Mouse (Mus musculus) forebrain, embryonic 13.5 days (tissue): ENCODE measurements around the gene Sorl1. TPM values are rescaled to one million over a fixed set of nuclear protein-coding genes. Genes with fewer than 3 reads are reported as not detected.
A peak's percentile ranks its signal among the peaks of the same experiment; 100 is the strongest.

ENCODE experiments used
- ATAC-seq: fragments of 200-750 bp; cut with Nextera tagmentation; 2 replicates; pipeline ENCODE4 v1.8.0; 2017
- H3K27ac ChIP-seq: fragments of 300-500 bp; sonication (generic); 2 replicates; pipeline ENCODE4 v1.5.1; 2015; ENCODE audit warnings: inconsistent platforms, mild to moderate bottlenecking, moderate library complexity
- H3K27me3 ChIP-seq: fragments of 300-500 bp; sonication (generic); 2 replicates; pipeline ENCODE4 v1.6.1; 2015; ENCODE audit warnings: mild to moderate bottlenecking, inconsistent platforms
- H3K36me3 ChIP-seq: fragments of 300-500 bp; sonication (generic); 2 replicates; pipeline ENCODE4 v1.6.1; 2015; ENCODE audit warnings: mild to moderate bottlenecking, inconsistent platforms; ENCODE audit not compliant: poor library complexity, severe bottlenecking
- H3K4me1 ChIP-seq: fragments of 300-500 bp; sonication (generic); 2 replicates; pipeline ENCODE4 v1.6.1; 2015; ENCODE audit warnings: inconsistent platforms
- H3K4me2 ChIP-seq: fragments of 300-500 bp; sonication (generic); 2 replicates; pipeline ENCODE4 v1.6.1; 2015; ENCODE audit warnings: inconsistent platforms, mild to moderate bottlenecking, moderate library complexity
- H3K4me3 ChIP-seq: fragments of 300-500 bp; sonication (generic); 2 replicates; pipeline ENCODE4 v1.5.1; 2015; ENCODE audit warnings: mild to moderate bottlenecking, inconsistent platforms
- H3K9ac ChIP-seq: fragments of 300-500 bp; sonication (generic); 2 replicates; pipeline ENCODE4 v1.6.1; 2015; ENCODE audit warnings: mild to moderate bottlenecking, inconsistent platforms
- H3K9me3 ChIP-seq: fragments of 300-500 bp; sonication (generic); replicated peaks from 2 replicates; pipeline ENCODE4 v1.6.1; 2016; ENCODE audit warnings: inconsistent platforms
- WGBS: fragments of 180-500 bp; shearing (Covaris S2); methylation state at CpG from one replicate; pipeline ENCODE4 v1.1.7; 2015; 5-methylcytosine and 5-hydroxymethylcytosine counted together
- polyA plus RNA-seq: library from polyadenylated mRNA; unstranded; fragments of >200 nt; fragmentation: Nextera tagmentation; extraction: Ambion mirVana; gene quantifications from 2 replicates; pipeline ENCODE4 v1.2.1, GENCODE M21; 2015

Gene Sorl1
- polyA plus RNA-seq, 1 experiment from 2014 or later, result 11.5 TPM

DNA sequence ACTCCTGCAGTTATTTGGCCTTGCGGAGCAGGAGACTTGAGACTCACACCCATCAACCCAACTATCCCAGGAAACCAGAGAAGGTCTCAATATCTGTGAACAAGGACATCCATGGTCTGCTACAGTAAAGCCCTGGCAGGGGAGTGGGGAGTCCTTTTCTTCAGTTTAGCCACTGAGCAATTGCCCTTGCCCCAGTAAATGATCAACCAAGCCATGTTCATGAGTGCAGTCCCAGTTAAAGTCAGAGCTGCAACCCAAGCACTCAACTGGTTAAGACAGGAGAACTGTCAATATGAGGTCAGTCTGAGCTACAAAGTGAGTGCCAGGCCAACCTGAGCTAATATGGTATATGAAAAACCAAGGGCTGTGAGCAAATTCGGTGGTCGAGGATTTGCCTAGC is 140.8 kb downstream of the Sorl1 start:
- no peak overlapping the region for H3K9ac ChIP-seq
- no peak overlapping the region for H3K4me2 ChIP-seq
- H3K4me1 ChIP-seq, result no peaks in the 10 kb centered on the region
- no peak for ATAC-seq
- H3K9me3 ChIP-seq, result no peaks in the 10 kb centered on the region
- WGBS, result 94% methylated on average over 3 of the region's 3 CpGs
- H3K27me3 ChIP-seq, result no peaks in the 10 kb centered on the region
- no peak overlapping the region for H3K27ac ChIP-seq
- H3K36me3 ChIP-seq, result peaks cover 77% of the 10 kb centered on the region
- no peak overlapping the region for H3K4me3 ChIP-seq

DNA sequence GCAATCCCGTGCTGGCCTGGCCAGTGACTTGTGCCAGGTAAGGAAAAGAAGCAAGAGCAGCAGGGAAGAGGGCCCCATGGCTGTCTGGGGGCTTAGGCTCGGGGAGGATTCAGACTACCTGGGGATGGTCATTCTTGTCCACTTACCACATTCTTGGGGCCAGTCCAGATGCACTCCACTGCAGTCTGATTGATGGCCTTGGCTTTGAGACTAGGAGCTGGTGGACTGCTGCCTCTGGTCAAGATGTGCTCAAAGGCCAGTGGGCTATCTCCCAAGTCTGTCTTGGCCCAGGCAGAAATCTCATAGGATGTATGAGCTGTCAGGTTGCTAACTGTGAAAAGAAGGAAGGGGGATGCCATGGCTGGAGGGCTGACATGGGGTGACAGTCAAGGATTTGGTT is 141.3 kb downstream of the Sorl1 start:
- WGBS, result 72% methylated on average over 2 of the region's 2 CpGs
- Histone ChIP-seq H3K27me3 (no peaks in the 10 kb centered on the region), H3K9ac (no peak overlapping the region), H3K9me3 (no peaks in the 10 kb centered on the region), H3K4me3 (no peak overlapping the region), H3K4me2 (no peak overlapping the region), H3K36me3 (peaks cover 77% of the 10 kb centered on the region), H3K4me1 (no peaks in the 10 kb centered on the region), H3K27ac (no peak overlapping the region)
- ATAC-seq, result no peak

DNA sequence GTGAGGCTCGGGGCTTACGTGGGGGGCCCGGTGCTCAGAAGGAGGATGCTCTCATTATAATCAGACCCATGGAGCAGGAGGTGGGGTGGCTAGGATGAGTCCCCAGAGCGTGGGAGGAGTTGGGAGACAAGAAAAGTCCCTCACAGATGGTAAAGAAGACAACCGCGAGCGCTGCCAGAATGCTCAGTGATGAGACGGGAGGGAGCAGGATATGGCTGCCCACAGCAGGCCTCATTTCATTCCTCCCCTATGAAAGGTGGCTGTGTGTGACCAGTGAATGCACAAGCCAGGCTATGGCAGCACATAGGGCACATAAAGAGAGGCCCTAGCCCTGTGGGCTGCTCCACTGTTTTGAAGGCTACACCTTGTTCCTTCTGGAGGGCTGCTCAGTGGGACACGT is 142.1 kb downstream of the Sorl1 start:
- H3K4me1 ChIP-seq, result no peaks in the 10 kb centered on the region
- H3K4me2 ChIP-seq, result no peak overlapping the region
- H3K27ac ChIP-seq, result no peak overlapping the region
- ATAC-seq, result no peak
- H3K4me3 ChIP-seq, result no peak overlapping the region
- WGBS, result 84% methylated on average over 9 of the region's 9 CpGs
- no peak overlapping the region for H3K9ac ChIP-seq
- no peaks in the 10 kb centered on the region for H3K9me3 ChIP-seq
- H3K27me3 ChIP-seq, result no peaks in the 10 kb centered on the region
- H3K36me3 ChIP-seq, result peaks cover 78% of the 10 kb centered on the region

DNA sequence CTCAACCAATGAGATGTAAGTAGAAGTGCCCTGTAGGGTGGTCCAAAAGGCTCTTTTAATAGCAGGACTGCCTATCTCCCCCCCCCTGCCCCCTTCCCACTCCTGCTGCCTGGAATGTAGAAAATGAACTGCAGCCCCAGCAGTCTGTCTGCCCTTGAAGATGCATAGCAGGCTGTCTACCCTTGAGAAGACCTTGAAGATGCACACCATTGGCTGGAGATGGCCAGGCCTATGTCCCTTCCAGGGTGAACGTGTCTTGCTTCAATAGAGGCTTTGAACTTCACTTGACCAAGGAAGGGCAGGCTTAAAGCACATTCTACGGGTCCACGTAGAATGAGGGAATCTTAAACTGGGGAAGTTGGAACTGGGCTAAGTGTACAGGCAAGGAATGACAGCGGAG is 142.8 kb downstream of the Sorl1 start:
- no peaks in the 10 kb centered on the region for H3K9me3 ChIP-seq
- H3K9ac ChIP-seq, result no peak overlapping the region
- peaks cover 79% of the 10 kb centered on the region for H3K36me3 ChIP-seq
- H3K4me2 ChIP-seq, result no peak overlapping the region
- 88% methylated on average over 4 of the region's 4 CpGs for WGBS
- H3K4me3 ChIP-seq, result no peak overlapping the region
- ATAC-seq, result no peak
- H3K27ac ChIP-seq, result no peak overlapping the region
- H3K4me1 ChIP-seq, result no peaks in the 10 kb centered on the region
- H3K27me3 ChIP-seq, result no peaks in the 10 kb centered on the region

DNA sequence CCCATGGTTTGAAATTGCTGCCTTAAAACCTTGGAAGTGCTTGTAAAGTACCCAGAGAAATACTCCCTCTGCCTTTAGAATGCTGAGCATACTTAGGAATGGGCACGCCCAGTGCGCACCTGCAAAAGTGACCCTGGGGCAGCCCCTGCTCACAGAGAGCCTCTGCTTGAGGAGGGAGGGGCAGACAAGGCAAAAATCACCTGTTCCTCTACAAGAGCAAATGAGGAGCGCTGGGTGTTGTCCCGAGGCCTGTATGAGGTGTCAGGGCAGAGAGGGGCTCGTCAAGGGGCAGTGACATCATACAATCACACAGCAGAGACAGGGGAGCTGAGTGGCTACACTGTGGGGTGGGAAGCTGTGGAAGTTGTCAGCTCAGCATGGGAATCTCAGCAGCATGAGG is 143.3 kb downstream of the Sorl1 start:
- H3K36me3 ChIP-seq, result peaks cover 81% of the 10 kb centered on the region

DNA sequence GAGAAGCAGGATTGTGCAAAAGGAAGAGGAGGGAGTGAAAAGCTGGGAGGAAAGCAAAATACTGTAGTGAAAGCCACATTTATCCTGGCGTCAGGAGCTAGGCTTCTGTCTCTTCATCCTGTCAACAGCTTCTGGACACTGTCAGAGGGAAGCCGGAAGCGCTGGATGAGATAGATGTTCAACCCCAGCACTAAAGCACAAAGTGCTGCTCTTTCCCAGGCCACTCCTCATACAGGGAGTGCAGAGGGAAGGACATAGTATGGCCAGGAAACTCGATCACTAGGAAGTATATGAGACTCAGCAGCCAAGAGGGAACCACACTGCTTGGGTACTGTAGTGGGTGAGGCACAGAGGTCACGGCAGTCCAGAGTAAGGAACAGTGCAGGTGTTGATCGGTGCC is 145.7 kb downstream of the Sorl1 start:
- Histone ChIP-seq H3K4me1 (peaks cover 6% of the 10 kb centered on the region; the same call in 1 of the 2 replicates), H3K4me3 (no peak overlapping the region), H3K9me3 (no peaks in the 10 kb centered on the region), H3K4me2 (no peak overlapping the region), H3K27ac (no peak overlapping the region), H3K9ac (no peak overlapping the region), H3K27me3 (no peaks in the 10 kb centered on the region), H3K36me3 (peaks cover 71% of the 10 kb centered on the region)
- ATAC-seq, result no peak
- 89% methylated on average over 6 of the region's 6 CpGs for WGBS

More for the DNA sequence above, 143.3 kb downstream of the Sorl1 start:
- no peak overlapping the region for H3K27ac ChIP-seq
- H3K9me3 ChIP-seq, result no peaks in the 10 kb centered on the region
- no peak overlapping the region for H3K4me2 ChIP-seq
- H3K27me3 ChIP-seq, result no peaks in the 10 kb centered on the region
- no peak overlapping the region for H3K9ac ChIP-seq
- H3K4me1 ChIP-seq, result no peaks in the 10 kb centered on the region
- H3K4me3 ChIP-seq, result no peak overlapping the region
- ATAC-seq, result no peak
- 87% methylated on average over 5 of the region's 5 CpGs for WGBS

DNA sequence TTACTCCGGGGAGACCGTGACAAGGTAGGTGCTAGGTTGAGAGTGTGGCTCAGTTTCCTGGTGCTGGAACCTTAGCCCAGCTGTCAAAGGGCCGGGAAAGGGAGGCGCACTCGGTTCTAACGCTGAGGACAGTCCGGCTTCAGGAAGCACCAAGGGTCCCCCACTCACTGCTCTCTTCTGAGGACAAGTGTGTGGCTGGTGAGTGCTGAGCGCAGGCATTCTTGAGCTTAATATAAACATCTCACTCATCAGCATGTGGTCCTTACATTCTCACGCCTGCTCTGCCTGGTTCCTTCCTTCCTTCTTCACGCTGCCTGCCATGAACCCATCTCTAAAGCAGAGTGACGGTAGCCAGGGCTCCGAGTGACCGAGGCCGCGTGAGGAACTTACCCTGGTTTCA is 148.1 kb downstream of the Sorl1 start:
- H3K27ac ChIP-seq, result no peak overlapping the region
- H3K9me3 ChIP-seq, result no peaks in the 10 kb centered on the region
- H3K4me2 ChIP-seq, result no peak overlapping the region
- peaks cover 6% of the 10 kb centered on the region; the same call in 1 of the 2 replicates for H3K4me1 ChIP-seq
- WGBS, result 93% methylated on average over 15 of the region's 15 CpGs
- H3K4me3 ChIP-seq, result no peak overlapping the region
- peaks cover 54% of the 10 kb centered on the region for H3K36me3 ChIP-seq
- no peaks in the 10 kb centered on the region for H3K27me3 ChIP-seq
- H3K9ac ChIP-seq, result no peak overlapping the region
- no peak for ATAC-seq

DNA sequence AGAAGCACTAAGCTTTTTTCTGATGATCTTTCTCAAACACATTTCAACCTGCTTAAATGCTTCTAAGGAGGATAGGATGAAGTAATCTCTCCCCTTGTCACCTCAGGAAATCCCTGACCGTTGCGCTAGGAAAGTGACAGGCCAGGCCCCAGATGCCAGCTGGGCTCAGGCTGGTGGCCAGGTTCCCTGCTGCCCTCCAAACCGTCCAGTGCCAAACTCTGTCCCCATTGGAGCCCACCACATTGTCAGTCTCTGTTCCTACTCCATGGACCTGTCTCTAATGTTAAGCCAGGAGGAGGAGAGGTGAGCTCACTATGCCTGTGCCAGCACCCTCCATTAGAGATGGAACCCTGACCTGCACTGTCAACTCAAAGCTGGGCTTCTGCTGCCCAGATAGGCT is 149.4 kb downstream of the Sorl1 start:
- no peak overlapping the region for H3K27ac ChIP-seq
- H3K4me2 ChIP-seq, result no peak overlapping the region
- H3K9ac ChIP-seq, result no peak overlapping the region
- no peaks in the 10 kb centered on the region for H3K27me3 ChIP-seq
- no peaks in the 10 kb centered on the region for H3K9me3 ChIP-seq
- 75% methylated on average over 3 of the region's 3 CpGs for WGBS
- peak; percentile 36 for ATAC-seq
- no peak overlapping the region for H3K4me3 ChIP-seq
- peaks cover 50% of the 10 kb centered on the region for H3K36me3 ChIP-seq
- H3K4me1 ChIP-seq, result peaks cover 16% of the 10 kb centered on the region

DNA sequence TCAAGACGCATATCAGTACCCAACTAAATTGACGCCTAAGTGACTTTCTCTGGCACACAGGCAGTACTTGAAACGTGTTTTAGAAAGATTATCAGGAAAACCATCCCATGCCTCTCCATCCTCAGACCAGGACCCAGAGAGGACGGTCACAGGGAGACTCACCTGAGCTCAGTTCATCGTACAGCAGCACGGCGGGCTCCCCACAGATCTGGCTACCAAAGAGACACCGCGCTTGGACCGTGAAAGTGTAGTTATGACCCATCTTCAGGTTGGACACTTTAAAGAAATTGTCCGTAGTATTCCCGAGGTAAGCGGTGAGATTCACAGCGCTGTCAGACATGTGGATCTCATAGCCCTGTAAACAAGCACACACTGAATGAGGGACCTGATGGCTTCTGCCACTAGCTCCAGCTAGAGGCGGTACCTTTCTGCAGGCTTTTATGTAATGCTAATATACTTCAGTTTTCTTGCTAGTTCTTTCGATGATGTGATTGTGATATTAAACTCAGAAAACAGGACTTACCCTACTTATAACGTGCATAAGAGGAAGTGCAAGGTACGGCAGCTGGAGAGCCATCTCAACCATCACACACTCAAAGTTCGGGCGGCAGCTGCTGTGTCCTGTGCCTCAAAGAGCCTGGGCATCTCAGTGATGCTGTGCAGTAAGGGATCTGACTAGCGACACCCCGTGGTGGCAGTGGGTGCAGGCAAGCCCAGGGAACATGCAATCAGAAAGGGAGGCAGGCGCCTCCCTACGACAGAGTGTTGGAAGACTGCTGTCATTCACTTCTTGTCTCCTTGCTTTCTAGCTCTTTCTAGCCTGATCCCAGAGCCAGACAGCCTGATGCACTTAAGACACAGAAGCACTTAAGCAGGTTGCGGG is 150.1 kb downstream of the Sorl1 start:
- Histone ChIP-seq H3K4me3 (no peak overlapping the region), H3K9me3 (no peaks in the 10 kb centered on the region), H3K27me3 (0 out of 2 replicates have a peak, but pooled peaks cover under 1% of the 10 kb centered on the region), H3K4me1 (peaks cover 19% of the 10 kb centered on the region), H3K4me2 (no peak overlapping the region), H3K36me3 (peaks cover 53% of the 10 kb centered on the region), H3K9ac (no peak overlapping the region), H3K27ac (no peak overlapping the region)
- peak; percentile 94 for ATAC-seq
- WGBS, result 69% methylated on average over 25 of the region's 25 CpGs

DNA sequence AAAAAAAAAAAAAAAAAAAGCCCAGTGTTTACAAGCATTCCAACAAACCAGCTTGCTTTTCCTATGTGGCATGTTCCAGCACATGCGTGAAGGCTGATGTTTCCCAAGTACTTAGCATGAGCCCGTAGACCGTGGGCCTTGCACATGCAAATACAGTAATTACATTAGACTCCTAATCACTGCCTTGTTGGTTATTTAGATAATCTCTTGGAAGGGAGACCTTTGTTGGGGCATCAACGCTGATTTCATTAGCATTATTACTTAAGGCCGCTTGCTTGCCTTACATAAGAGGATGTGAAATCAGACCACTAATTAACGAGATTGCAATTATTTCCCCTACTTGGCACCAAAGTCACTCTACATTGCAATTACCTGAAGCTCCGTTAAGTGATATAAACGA is 154.1 kb downstream of the Sorl1 start:
- peak; percentile 45; the same call in 1 of the 2 replicates for ATAC-seq
- Histone ChIP-seq H3K4me3 (no peak overlapping the region), H3K4me2 (no peak overlapping the region), H3K36me3 (peaks cover 30% of the 10 kb centered on the region), H3K27me3 (peaks cover 9% of the 10 kb centered on the region), H3K27ac (no peak overlapping the region; the same call in 1 of the 2 replicates), H3K4me1 (peaks cover 19% of the 10 kb centered on the region), H3K9me3 (no peaks in the 10 kb centered on the region), H3K9ac (no peak overlapping the region)
- 49% methylated on average over 8 of the region's 8 CpGs for WGBS

DNA sequence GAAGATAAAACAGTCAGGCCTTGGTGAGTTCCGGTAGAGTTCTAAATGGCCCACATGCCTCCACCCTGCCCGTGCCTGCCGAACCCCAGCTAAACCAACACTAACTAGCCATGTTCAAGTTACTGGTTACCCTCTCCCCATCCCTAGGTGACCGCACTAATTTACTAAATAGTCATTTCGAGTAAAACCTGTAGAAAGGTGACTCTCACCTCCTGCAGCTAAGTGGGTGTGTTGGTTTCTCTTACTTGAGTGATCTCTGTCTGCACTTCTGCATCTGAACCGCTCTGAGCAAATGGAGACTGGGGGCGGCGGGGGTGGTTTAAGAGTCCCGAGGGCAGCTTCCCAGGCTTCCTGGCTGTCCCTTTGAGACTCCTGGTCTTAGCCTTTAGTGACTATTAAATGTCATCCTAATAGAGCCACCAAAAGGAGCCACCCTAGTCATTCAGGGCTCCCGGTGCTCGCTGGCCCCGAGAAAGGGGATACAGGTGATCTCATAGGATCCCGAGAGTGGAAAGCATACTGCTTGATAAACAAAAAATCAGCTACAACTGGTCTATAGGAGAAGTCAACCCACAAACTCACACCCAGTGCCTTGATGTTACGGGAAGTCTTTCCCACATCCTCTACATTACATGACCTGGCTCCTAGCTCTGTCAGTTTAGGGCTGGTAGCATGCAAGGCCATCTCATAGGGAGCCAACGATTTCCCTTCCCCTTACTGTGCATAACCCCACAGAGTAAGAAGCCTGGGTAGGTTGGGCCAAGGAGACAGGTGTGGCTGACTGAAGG is 155.2 kb downstream of the Sorl1 start:
- no peak for ATAC-seq
- H3K27ac ChIP-seq, result no peak overlapping the region
- WGBS, result 96% methylated on average over 15 of the region's 15 CpGs
- no peaks in the 10 kb centered on the region for H3K9me3 ChIP-seq
- peaks cover 15% of the 10 kb centered on the region for H3K4me1 ChIP-seq
- peaks cover 9% of the 10 kb centered on the region for H3K27me3 ChIP-seq
- peaks cover 29% of the 10 kb centered on the region for H3K36me3 ChIP-seq
- H3K4me2 ChIP-seq, result no peak overlapping the region
- H3K9ac ChIP-seq, result no peak overlapping the region
- no peak overlapping the region for H3K4me3 ChIP-seq

DNA sequence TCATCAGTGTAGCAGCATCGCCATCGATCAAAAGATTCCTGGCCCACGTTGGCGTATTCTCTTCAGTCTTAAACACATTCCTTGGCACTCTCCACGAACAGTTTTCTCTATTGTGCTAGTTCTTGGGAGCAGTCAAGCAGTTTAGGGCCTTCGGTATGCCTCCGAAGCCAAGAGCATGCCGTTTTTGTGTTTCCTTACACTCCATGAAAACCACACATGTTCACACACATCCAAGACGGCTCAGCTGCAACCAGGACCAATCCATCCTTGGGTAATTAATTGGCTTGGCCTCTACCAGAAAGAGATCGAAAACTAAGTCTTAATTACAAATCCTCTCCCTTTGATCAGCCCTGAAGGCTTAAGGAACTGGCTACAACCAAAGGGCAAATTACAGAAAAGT is 162.8 kb downstream of the Sorl1 start:
- Histone ChIP-seq H3K27ac (no peak overlapping the region), H3K4me2 (no peak overlapping the region), H3K4me3 (no peak overlapping the region), H3K4me1 (peaks cover 10% of the 10 kb centered on the region), H3K27me3 (peaks cover 4% of the 10 kb centered on the region; the same call in 1 of the 2 replicates), H3K9ac (no peak overlapping the region), H3K9me3 (no peaks in the 10 kb centered on the region), H3K36me3 (0 out of 2 replicates have a peak, but pooled peaks cover 6% of the 10 kb centered on the region)
- WGBS, result 38% methylated on average over 10 of the region's 10 CpGs
- ATAC-seq, result 0 out of 2 replicates have a peak, but pooled peaks have one; percentile 21
